9 mouse cellular contexts compared by ENCODE assay signal in genomic region chr5:72867036-72867672, GRCm38 (mm10). TPM values are rescaled to one million over a fixed set of nuclear protein-coding genes. Genes with fewer than 3 reads are reported as not detected.
DNase-seq lines count a peak whose midpoint lies in the region; ATAC-seq and TF ChIP-seq lines count a peak whose summit lies in the region.
"Had no signal": no experiment of that assay in that cellular context is flagged by ENCODE, and none has a peak within 500 bp of the region (broad histone marks: within the 10 kb centered on the region; RNA-seq: fewer than 3 reads in every experiment).

No protein-coding gene starts in this region.

- no peak overlapping the region for H3K9ac ChIP-seq in intestine, embryonic 14.5 days (ENCODE audit: low read length)
- no peak overlapping the region for H3K9ac ChIP-seq in midbrain, embryonic 14.5 days (replicated peaks; ENCODE audit: low read length)

- peak overlapping the region; percentile 71; the same call in 1 of the 2 replicates for H3K27ac ChIP-seq in kidney, adult 2 months (ENCODE audit: insufficient read depth, low read depth, low read length)
- no peak overlapping the region for H3K27ac ChIP-seq in brown adipose tissue, adult 24 weeks (replicated peaks; ENCODE audit: low read depth, low read length)
- no peak overlapping the region for H3K27ac ChIP-seq in intestine, embryonic 14.5 days (ENCODE audit: low read depth)
- H3K27ac ChIP-seq in midbrain, embryonic 14.5 days (replicated peaks; ENCODE audit: low read depth, low read length) = no peak overlapping the region

- no peaks in the 10 kb centered on the region for H3K27me3 ChIP-seq in kidney, adult 2 months (replicated peaks; ENCODE audit: control insufficient read depth, insufficient read depth, low read length)
- peaks cover 10% of the 10 kb centered on the region; the same call in 1 of the 2 replicates for H3K27me3 ChIP-seq in intestine, embryonic 14.5 days (replicated peaks; ENCODE audit: control insufficient read depth, insufficient read depth, low read length)
- H3K27me3 ChIP-seq in midbrain, embryonic 14.5 days (ENCODE audit: control insufficient read depth, insufficient read depth, low read length) = peaks cover 19% of the 10 kb centered on the region; the same call in 1 of the 2 replicates
- H3K27me3 ChIP-seq: Patski had no signal

- DNase-seq in kidney, adult 2 months = no peak
- DNase-seq in kidney, adult 9 months = no peak
- DNase-seq in intestine, embryonic 14.5 days (ENCODE audit: low spot score) = peak; percentile 56
- DNase-seq in midbrain, embryonic 14.5 days = no peak
- DNase-seq in testis, postnatal 10 days (ENCODE audit: low spot score) = no peak
- no peak for DNase-seq in embryo, embryonic 9.5 days (ENCODE audit: extremely low spot score)
- no peak for DNase-seq in frontal cortex, postnatal 10 days (ENCODE audit: low spot score in 2 of 2)

- 0 out of 2 replicates have a peak, but pooled peaks cover 4% of the 10 kb centered on the region for H3K9me3 ChIP-seq in intestine, embryonic 14.5 days (ENCODE audit: control insufficient read depth, low read length)
- no peaks in the 10 kb centered on the region for H3K9me3 ChIP-seq in midbrain, embryonic 14.5 days (ENCODE audit: control insufficient read depth, low read length)

- WGBS in kidney, adult 2 months = 38% methylated on average over 16 of the region's 16 CpGs
- WGBS in intestine, embryonic 14.5 days = 19% methylated on average over 16 of the region's 16 CpGs
- WGBS in midbrain, embryonic 14.5 days = 25% methylated on average over 16 of the region's 16 CpGs

- peaks cover 27% of the 10 kb centered on the region; the same call in 1 of the 2 replicates for H3K4me1 ChIP-seq in kidney, adult 2 months (ENCODE audit: control insufficient read depth, insufficient read depth, low read length)
- no peaks in the 10 kb centered on the region for H3K4me1 ChIP-seq in brown adipose tissue, adult 24 weeks (ENCODE audit: control insufficient read depth, insufficient read depth, insufficient read length, low read length)
- 0 out of 2 replicates have a peak, but pooled peaks cover 9% of the 10 kb centered on the region for H3K4me1 ChIP-seq in intestine, embryonic 14.5 days (replicated peaks; ENCODE audit: control insufficient read depth, insufficient read depth, low read length)
- no peaks in the 10 kb centered on the region for H3K4me1 ChIP-seq in midbrain, embryonic 14.5 days (ENCODE audit: control insufficient read depth, insufficient read depth, low read length)

- TF ChIP-seq POLR2A in kidney, adult 2 months (IDR thresholded peaks at IDR 0.05; ENCODE audit: low read depth, low read length) = no peak

- ATAC-seq in intestine, embryonic 14.5 days (replicated peaks; ENCODE audit: low FRiP score, low TSS enrichment, low read depth) = no peak
- ATAC-seq in midbrain, embryonic 14.5 days (ENCODE audit: low FRiP score, low TSS enrichment) = no peak

- no peak for TF ChIP-seq CTCF in kidney, adult 2 months (conservative IDR thresholded peaks at IDR 0.05; ENCODE audit: insufficient read depth, insufficient read length, low read depth, low read length)

- no peaks in the 10 kb centered on the region for H3K36me3 ChIP-seq in kidney, adult 2 months (ENCODE audit: control insufficient read depth, insufficient read depth, low read length)
- H3K36me3 ChIP-seq in intestine, embryonic 14.5 days (ENCODE audit: control insufficient read depth, insufficient read depth, low read length) = no peaks in the 10 kb centered on the region
- H3K36me3 ChIP-seq in midbrain, embryonic 14.5 days (ENCODE audit: control insufficient read depth, insufficient read depth, low read length) = no peaks in the 10 kb centered on the region

- H3K4me2 ChIP-seq in intestine, embryonic 14.5 days (ENCODE audit: low read length) = peak overlapping the region; percentile 67
- no peak overlapping the region; the same call in 1 of the 2 replicates for H3K4me2 ChIP-seq in midbrain, embryonic 14.5 days (ENCODE audit: low read length)

- peak overlapping the region; percentile 65 for H3K4me3 ChIP-seq in kidney, adult 2 months (ENCODE audit: insufficient read depth, low read depth, low read length)
- H3K4me3 ChIP-seq in brown adipose tissue, adult 24 weeks (ENCODE audit: insufficient read depth, low read depth, low read length) = peak overlapping the region; percentile 58
- H3K4me3 ChIP-seq in intestine, embryonic 14.5 days (ENCODE audit: low read depth, low read length) = peak overlapping the region; percentile 54
- H3K4me3 ChIP-seq in midbrain, embryonic 14.5 days (replicated peaks; ENCODE audit: low read depth, low read length) = peak overlapping the region; percentile 44; the same call in 1 of the 2 replicates

RNA-seq across cellular contexts. Expression of gene Tec, which starts 1.1 kb away (rescaled TPM):
- polyA plus RNA-seq in kidney, adult 2 months (2012; rRNA removed) = 7.8 and 8.1 TPM in 2 replicates
- polyA plus RNA-seq in brown adipose tissue, adult 24 weeks (2012; ENCODE audit: insufficient read depth, insufficient read length, missing spikeins) = 1.4 TPM in 2 replicates
- 10.6 and 13.7 TPM in 2 replicates for polyA plus RNA-seq in intestine, embryonic 14.5 days (2014; fragmentation: Nextera tagmentation; extraction: Ambion mirVana)
- 1.6 and 5.3 TPM in 2 replicates for polyA plus RNA-seq in midbrain, embryonic 14.5 days (2014; fragmentation: Nextera tagmentation; extraction: Ambion mirVana)

RNA-seq across cellular contexts. Expression of gene Slain2, which starts 47.0 kb away (rescaled TPM):
- polyA plus RNA-seq in kidney, adult 2 months (2012; rRNA removed) = 23.4 and 24.3 TPM in 2 replicates
- polyA plus RNA-seq in brown adipose tissue, adult 24 weeks (2012; ENCODE audit: insufficient read depth, insufficient read length, missing spikeins) = 31.7 and 64.1 TPM in 2 replicates
- 20.5 and 20.9 TPM in 2 replicates for polyA plus RNA-seq in intestine, embryonic 14.5 days (2014; fragmentation: Nextera tagmentation; extraction: Ambion mirVana)
- 20.2 and 25.9 TPM in 2 replicates for polyA plus RNA-seq in midbrain, embryonic 14.5 days (2014; fragmentation: Nextera tagmentation; extraction: Ambion mirVana)
